Mouse (Mus musculus): ENCODE results near the gene Luc7l. TPM values are rescaled to one million over a fixed set of nuclear protein-coding genes. Genes with fewer than 3 reads are reported as not detected.
"Not testable (repeated sequence)": the region's sequence is repeated elsewhere in the genome, so short reads cannot be mapped to it uniquely, and the experiment has no call there.

Luc7l gene
- polyA plus RNA-seq, 1 experiment, result 81.6 TPM

- DNase-seq (ENCODE audit: extremely low spot score in 1 of 2, low spot score in 1 of 2), result no peak
Measured at GRCm38 (mm10) chr17:26251886-26252538, 684 bp upstream of the Luc7l start.

- no peak for DNase-seq (ENCODE audit: extremely low spot score in 1 of 2, low spot score in 1 of 2)
Measured at GRCm38 (mm10) chr17:26253399-26253798, 703 bp downstream of the Luc7l start.

GRCm38 (mm10) chr17:26255313-26255712 lies 2.6 kb downstream of the Luc7l start:
- no peak for DNase-seq (ENCODE audit: extremely low spot score in 1 of 2, low spot score in 1 of 2)

GRCm38 (mm10) chr17:26261826-26262225 lies 9.1 kb downstream of the Luc7l start:
- DNase-seq (ENCODE audit: extremely low spot score in 1 of 2, low spot score in 1 of 2), result no peak

GRCm38 (mm10) chr17:26262384-26262783 lies 9.7 kb downstream of the Luc7l start:
- no peak for DNase-seq (ENCODE audit: extremely low spot score in 1 of 2, low spot score in 1 of 2)

GRCm38 (mm10) chr17:26268851-26269250 lies 16.2 kb downstream of the Luc7l start:
- DNase-seq (ENCODE audit: extremely low spot score in 1 of 2, low spot score in 1 of 2), result no peak

- not testable (repeated sequence) for DNase-seq (ENCODE audit: extremely low spot score in 1 of 2, low spot score in 1 of 2)
Measured at GRCm38 (mm10) chr17:26269577-26269976, 16.9 kb downstream of the Luc7l start.

- DNase-seq (ENCODE audit: extremely low spot score in 1 of 2, low spot score in 1 of 2), result no peak
Measured at GRCm38 (mm10) chr17:26272586-26272985, 19.9 kb downstream of the Luc7l start.

- DNase-seq (ENCODE audit: extremely low spot score in 1 of 2, low spot score in 1 of 2), result no peak
Measured at GRCm38 (mm10) chr17:26275933-26276332, 23.2 kb downstream of the Luc7l start.

- DNase-seq (ENCODE audit: extremely low spot score in 1 of 2, low spot score in 1 of 2), result peak; percentile 15 to 51
Measured at GRCm38 (mm10) chr17:26276711-26277110, 24.0 kb downstream of the Luc7l start.

- DNase-seq (ENCODE audit: extremely low spot score in 1 of 2, low spot score in 1 of 2), result no peak
Measured at GRCm38 (mm10) chr17:26286199-26286955, 33.7 kb downstream of the Luc7l start.

- no peak for DNase-seq (ENCODE audit: extremely low spot score in 1 of 2, low spot score in 1 of 2)
Measured at GRCm38 (mm10) chr17:26289475-26289874, 36.8 kb downstream of the Luc7l start.

GRCm38 (mm10) chr17:26298318-26298717 lies 45.6 kb downstream of the Luc7l start:
- DNase-seq (ENCODE audit: extremely low spot score in 1 of 2, low spot score in 1 of 2), result not testable (repeated sequence)

- peak; percentile 25 to 91 for DNase-seq (ENCODE audit: extremely low spot score in 1 of 2, low spot score in 1 of 2)
Measured at GRCm38 (mm10) chr17:26314291-26314690, 61.6 kb downstream of the Luc7l start.

- no peak for DNase-seq (ENCODE audit: extremely low spot score in 1 of 2, low spot score in 1 of 2)
Measured at GRCm38 (mm10) chr17:26315474-26315873, 62.8 kb downstream of the Luc7l start.

- no peak for DNase-seq (ENCODE audit: extremely low spot score in 1 of 2, low spot score in 1 of 2)
Measured at GRCm38 (mm10) chr17:26318441-26318840, 65.7 kb downstream of the Luc7l start.

Other genes with a start within 250 kb of the Luc7l start
- gene Rab11fip3, start 183.3 kb upstream of the Luc7l start, polyA plus RNA-seq (2012; rRNA removed), result 98.1 and 98.7 TPM in 2 replicates
- gene Decr2, start 162.6 kb upstream of the Luc7l start, polyA plus RNA-seq (2012; rRNA removed), result 39.6 and 41.5 TPM in 2 replicates
- 9.2 and 10.1 TPM in 2 replicates for gene Nme4, start 157.3 kb upstream of the Luc7l start, polyA plus RNA-seq (2012; rRNA removed)
- gene Tmem8, start 139.6 kb upstream of the Luc7l start, polyA plus RNA-seq (2012; rRNA removed), result 29.7 and 31.4 TPM in 2 replicates
- 88.4 and 95.4 TPM in 2 replicates for gene Mrpl28, start 129.4 kb upstream of the Luc7l start, polyA plus RNA-seq (2012; rRNA removed)
- gene Axin1, start 114.2 kb upstream of the Luc7l start, polyA plus RNA-seq (2012; rRNA removed), result 16.9 and 20.5 TPM in 2 replicates
- gene Pdia2, start 53.8 kb upstream of the Luc7l start, polyA plus RNA-seq (2012; rRNA removed), result 0.17 and 0.28 TPM in 2 replicates
- 87.1 and 90.1 TPM in 2 replicates for gene Rgs11, start 49.9 kb upstream of the Luc7l start, polyA plus RNA-seq (2012; rRNA removed)
- gene Arhgdig, start 45.1 kb upstream of the Luc7l start, polyA plus RNA-seq (2012; rRNA removed), result 132 and 140 TPM in 2 replicates
- 20.2 and 21.4 TPM in 2 replicates for gene Fam234a, start 8.7 kb upstream of the Luc7l start, polyA plus RNA-seq (2012; rRNA removed)
- 60.4 and 66.5 TPM in 2 replicates for gene Neurl1b, start 161.9 kb downstream of the Luc7l start, polyA plus RNA-seq (2012; rRNA removed)